Mouse (Mus musculus) lung, embryonic 14.5 days (tissue): ENCODE measurements around the gene Serpinc1. TPM values are rescaled to one million over a fixed set of nuclear protein-coding genes. Genes with fewer than 3 reads are reported as not detected.

Source experiments
- ATAC-seq: fragments of 200-750 bp; cut with Nextera tagmentation; 2 replicates; pipeline ENCODE4 v1.8.0; 2017; ENCODE audit warnings: mild to moderate bottlenecking, moderate TSS enrichment, moderate library complexity; ENCODE audit not compliant: insufficient read depth
- DNase-seq: peaks from one replicate; pipeline ENCODE4 v3.0.0-alpha.2; 2015
- H3K27ac ChIP-seq: fragments of 300-500 bp; sonication (generic); 2 replicates; pipeline ENCODE4 v1.5.1; 2014; ENCODE audit warnings: low read depth, mild to moderate bottlenecking, moderate library complexity
- H3K27me3 ChIP-seq: fragments of 300-500 bp; sonication (generic); 2 replicates; pipeline ENCODE4 v1.6.1; 2014; ENCODE audit warnings: low read length, control low read depth; ENCODE audit not compliant: insufficient read depth
- H3K36me3 ChIP-seq: fragments of 300-500 bp; sonication (generic); 2 replicates; pipeline ENCODE4 v1.6.1; 2014; ENCODE audit warnings: control low read depth; ENCODE audit not compliant: insufficient read depth
- H3K4me1 ChIP-seq: fragments of 300-500 bp; sonication (generic); 2 replicates; pipeline ENCODE4 v1.6.1; 2014; ENCODE audit warnings: antibody characterized with exemption, control low read depth; ENCODE audit not compliant: insufficient read depth
- H3K4me2 ChIP-seq: fragments of 300-500 bp; sonication (generic); 2 replicates; pipeline ENCODE4 v1.6.1; 2014; ENCODE audit warnings: mild to moderate bottlenecking
- H3K4me3 ChIP-seq: fragments of 300-500 bp; sonication (generic); 2 replicates; pipeline ENCODE4 v1.5.1; 2014; ENCODE audit warnings: low read depth, low read length
- H3K9ac ChIP-seq: fragments of 300-500 bp; sonication (generic); 2 replicates; pipeline ENCODE4 v1.6.1; 2014
- H3K9me3 ChIP-seq: fragments of 300-500 bp; sonication (generic); 2 replicates; pipeline ENCODE4 v1.6.1; 2016; ENCODE audit warnings: low read depth, low read length, control low read depth
- CTCF ChIP-seq: IDR thresholded peaks from 2 replicates; pipeline ENCODE4 v1.5.1; 2016; ENCODE audit warnings: antibody characterized with exemption, low read depth
- WGBS: fragments of 180-500 bp; shearing (Covaris S2); extraction: QIAGEN DNeasy Blood & Tissue Kit; methylation state at CpG from one replicate; pipeline ENCODE4 v1.1.7; 2014; 5-methylcytosine and 5-hydroxymethylcytosine counted together
- polyA plus RNA-seq: library from polyadenylated mRNA; unstranded; fragments of >200 nt; fragmentation: Nextera tagmentation; extraction: Ambion mirVana; gene quantifications from 2 replicates; pipeline ENCODE4 v1.2.1, GENCODE M21; 2014

Gene Serpinc1
- polyA plus RNA-seq, 1 experiment from 2014 or later = 1.3 TPM

- Histone ChIP-seq H3K27me3 (no peaks in the 10 kb centered on the region), H3K9ac (no peak overlapping the region), H3K4me1 (no peaks in the 10 kb centered on the region), H3K36me3 (peaks cover 61% of the 10 kb centered on the region), H3K27ac (no peak overlapping the region), H3K4me3 (no peak overlapping the region), H3K4me2 (no peak overlapping the region), H3K9me3 (no peaks in the 10 kb centered on the region)
- no peak for TF ChIP-seq CTCF
- no peak for ATAC-seq
- DNase-seq = no peak
- WGBS = 84% methylated on average over 7 of the region's 7 CpGs
Observed at GRCm38 (mm10) chr1:161041261-161042020, 63.1 kb downstream of the Serpinc1 start.

GRCm38 (mm10) chr1:161046972-161047371, 68.6 kb downstream of the Serpinc1 start:
- WGBS = 82% methylated on average over 3 of the region's 3 CpGs
- H3K4me1 ChIP-seq = no peaks in the 10 kb centered on the region
- H3K27ac ChIP-seq = no peak overlapping the region
- no peaks in the 10 kb centered on the region for H3K27me3 ChIP-seq
- no peak for DNase-seq
- no peak for ATAC-seq
- TF ChIP-seq CTCF = no peak
- H3K9me3 ChIP-seq = no peaks in the 10 kb centered on the region
- H3K4me3 ChIP-seq = no peak overlapping the region
- no peak overlapping the region for H3K4me2 ChIP-seq
- H3K36me3 ChIP-seq = peaks cover 47% of the 10 kb centered on the region
- H3K9ac ChIP-seq = no peak overlapping the region

Other genes starting within 250 kb of the Serpinc1 start
- 18.9 and 19.3 TPM in 2 replicates for gene Rabgap1l, start 185.4 kb upstream of the Serpinc1 start, polyA plus RNA-seq
- 11.1 and 11.4 TPM in 2 replicates for gene Rc3h1, start 72.2 kb upstream of the Serpinc1 start, polyA plus RNA-seq
- gene Zbtb37, start 56.3 kb downstream of the Serpinc1 start, polyA plus RNA-seq = 9.5 and 12.2 TPM in 2 replicates
- 37.0 and 42.4 TPM in 2 replicates for gene Dars2, start 92.1 kb downstream of the Serpinc1 start, polyA plus RNA-seq
- gene Cenpl, start 92.1 kb downstream of the Serpinc1 start, polyA plus RNA-seq = 35.9 and 38.0 TPM in 2 replicates
- gene Klhl20, start 152.9 kb downstream of the Serpinc1 start, polyA plus RNA-seq = 17.7 and 18.5 TPM in 2 replicates
- 1.0 and 1.3 TPM in 2 replicates for gene Ankrd45, start 164.1 kb downstream of the Serpinc1 start, polyA plus RNA-seq
- not detected in 2 replicates for gene Tex50, start 180.7 kb downstream of the Serpinc1 start, polyA plus RNA-seq